Mouse (Mus musculus) liver, embryonic 13.5 days (tissue): ENCODE results near the gene Lrrc8c. TPM values are rescaled to one million over a fixed set of nuclear protein-coding genes. Genes with fewer than 3 reads are reported as not detected.
"Not testable (repeated sequence)": the region's sequence is repeated elsewhere in the genome, so short reads cannot be mapped to it uniquely, and the experiment has no call there.

Source experiments
- ATAC-seq: fragments of 200-750 bp; cut with Nextera tagmentation; 2 replicates; pipeline ENCODE4 v1.8.0; 2017; ENCODE audit warnings: low read depth, mild to moderate bottlenecking, moderate number of reproducible peaks, moderate library complexity
- DNase-seq: peaks from one replicate; pipeline ENCODE4 v3.0.0; 2022
- H3K27ac ChIP-seq: fragments of 300-500 bp; sonication (generic); 2 replicates; pipeline ENCODE4 v1.5.1; 2015; ENCODE audit warnings: moderate library complexity, mild to moderate bottlenecking, inconsistent platforms
- H3K27me3 ChIP-seq: fragments of 300-500 bp; sonication (generic); 2 replicates; pipeline ENCODE4 v1.6.1; 2015; ENCODE audit warnings: mild to moderate bottlenecking, inconsistent platforms
- H3K36me3 ChIP-seq: fragments of 300-500 bp; sonication (generic); 2 replicates; pipeline ENCODE4 v1.6.1; 2015; ENCODE audit warnings: mild to moderate bottlenecking, inconsistent platforms
- H3K4me1 ChIP-seq: fragments of 300-500 bp; sonication (generic); replicated peaks from 2 replicates; pipeline ENCODE4 v1.6.1; 2015; ENCODE audit warnings: inconsistent platforms
- H3K4me2 ChIP-seq: fragments of 300-500 bp; sonication (generic); 2 replicates; pipeline ENCODE4 v1.6.1; 2015; ENCODE audit warnings: inconsistent platforms, mild to moderate bottlenecking, moderate library complexity
- H3K4me3 ChIP-seq: fragments of 300-500 bp; sonication (generic); replicated peaks from 2 replicates; pipeline ENCODE4 v1.5.1; 2015; ENCODE audit warnings: mild to moderate bottlenecking, inconsistent platforms
- H3K9ac ChIP-seq: fragments of 300-500 bp; sonication (generic); 2 replicates; pipeline ENCODE4 v1.6.1; 2015; ENCODE audit warnings: mild to moderate bottlenecking, inconsistent platforms
- H3K9me3 ChIP-seq: fragments of 300-500 bp; sonication (generic); replicated peaks from 2 replicates; pipeline ENCODE4 v1.6.1; 2016; ENCODE audit warnings: inconsistent platforms
- WGBS: fragments of 180-500 bp; shearing (Covaris S2); methylation state at CpG from one replicate; pipeline ENCODE4 v1.1.7; 2015; ENCODE audit not compliant: insufficient replicate concordance; 5-methylcytosine and 5-hydroxymethylcytosine counted together
- polyA plus RNA-seq: library from polyadenylated mRNA; unstranded; fragments of >200 nt; fragmentation: Nextera tagmentation; extraction: Ambion mirVana; gene quantifications from 2 replicates; pipeline ENCODE4 v1.2.1, GENCODE M21; 2015

The Lrrc8c gene
- polyA plus RNA-seq, 1 experiment from 2014 or later: 17.5 TPM

- WGBS: 45% methylated on average over 4 of the region's 4 CpGs
- Histone ChIP-seq H3K9ac (no peak overlapping the region), H3K36me3 (no peaks in the 10 kb centered on the region), H3K4me2 (no peak overlapping the region), H3K27me3 (no peaks in the 10 kb centered on the region; the same call in 1 of the 2 replicates), H3K9me3 (no peaks in the 10 kb centered on the region), H3K27ac (no peak overlapping the region), H3K4me1 (peaks cover 7% of the 10 kb centered on the region; the same call in 1 of the 2 replicates), H3K4me3 (no peak overlapping the region)
- ATAC-seq (no peak), DNase-seq (no peak)
These were observed 104.0 kb downstream of the Lrrc8c start for GRCm38 (mm10) chr5:105623074-105623713.

- H3K9ac ChIP-seq: no peak overlapping the region
- H3K27me3 ChIP-seq: no peaks in the 10 kb centered on the region; the same call in 1 of the 2 replicates
- peaks cover 7% of the 10 kb centered on the region; the same call in 1 of the 2 replicates for H3K4me1 ChIP-seq
- DNase-seq: no peak
- no peaks in the 10 kb centered on the region for H3K36me3 ChIP-seq
- no peak overlapping the region for H3K4me2 ChIP-seq
- WGBS: 77% methylated on average over 3 of the region's 3 CpGs
- no peak overlapping the region for H3K4me3 ChIP-seq
- no peak overlapping the region for H3K27ac ChIP-seq
- no peak for ATAC-seq
- H3K9me3 ChIP-seq: no peaks in the 10 kb centered on the region
These were observed 105.1 kb downstream of the Lrrc8c start for GRCm38 (mm10) chr5:105624257-105624656.

- ATAC-seq: no peak
- H3K4me1 ChIP-seq: peaks cover 7% of the 10 kb centered on the region; the same call in 1 of the 2 replicates
- no peak overlapping the region for H3K4me3 ChIP-seq
- no peak overlapping the region for H3K4me2 ChIP-seq
- no peak overlapping the region for H3K9ac ChIP-seq
- H3K27ac ChIP-seq: peak overlapping the region; percentile 47; the same call in 1 of the 2 replicates
- H3K9me3 ChIP-seq: no peaks in the 10 kb centered on the region
- H3K27me3 ChIP-seq: no peaks in the 10 kb centered on the region; the same call in 1 of the 2 replicates
- no peak for DNase-seq
- 44% methylated on average over 8 of the region's 8 CpGs for WGBS
- no peaks in the 10 kb centered on the region for H3K36me3 ChIP-seq
These were observed 106.4 kb downstream of the Lrrc8c start for GRCm38 (mm10) chr5:105625504-105626150.

- H3K36me3 ChIP-seq: no peaks in the 10 kb centered on the region
- no peak overlapping the region for H3K4me3 ChIP-seq
- H3K4me2 ChIP-seq: no peak overlapping the region
- no peaks in the 10 kb centered on the region for H3K9me3 ChIP-seq
- DNase-seq: no peak
- H3K4me1 ChIP-seq: peaks cover 7% of the 10 kb centered on the region; the same call in 1 of the 2 replicates
- ATAC-seq: no peak
- 34% methylated on average over 3 of the region's 3 CpGs for WGBS
- H3K9ac ChIP-seq: no peak overlapping the region
- peak overlapping the region; percentile 47; the same call in 1 of the 2 replicates for H3K27ac ChIP-seq
- no peaks in the 10 kb centered on the region for H3K27me3 ChIP-seq
These were observed 107.2 kb downstream of the Lrrc8c start for GRCm38 (mm10) chr5:105626355-105626754.

- Histone ChIP-seq H3K9me3 (no peaks in the 10 kb centered on the region), H3K4me2 (no peak overlapping the region), H3K9ac (no peak overlapping the region), H3K4me1 (peaks cover 7% of the 10 kb centered on the region; the same call in 1 of the 2 replicates), H3K27ac (no peak overlapping the region), H3K27me3 (no peaks in the 10 kb centered on the region), H3K4me3 (no peak overlapping the region), H3K36me3 (no peaks in the 10 kb centered on the region)
- no peak for DNase-seq
- 50% methylated on average over 5 of the region's 5 CpGs for WGBS
- ATAC-seq: no peak
These were observed 107.9 kb downstream of the Lrrc8c start for GRCm38 (mm10) chr5:105627093-105627492.

- H3K4me1 ChIP-seq: no peaks in the 10 kb centered on the region
- DNase-seq: no peak
- no peak for ATAC-seq
These were observed 110.8 kb downstream of the Lrrc8c start for GRCm38 (mm10) chr5:105629955-105630354.

GRCm38 (mm10) chr5:105632066-105632465 lies 112.9 kb downstream of the Lrrc8c start:
- Histone ChIP-seq H3K9me3 (no peaks in the 10 kb centered on the region), H3K9ac (no peak overlapping the region), H3K4me2 (no peak overlapping the region), H3K4me3 (no peak overlapping the region), H3K4me1 (no peaks in the 10 kb centered on the region; the same call in 1 of the 2 replicates), H3K36me3 (no peaks in the 10 kb centered on the region), H3K27me3 (no peaks in the 10 kb centered on the region), H3K27ac (no peak overlapping the region)
- ATAC-seq (no peak), DNase-seq (no peak)
- WGBS: 41% methylated on average over 10 of the region's 10 CpGs

More at GRCm38 (mm10) chr5:105629955-105630354, 110.8 kb downstream of the Lrrc8c start:
- Histone ChIP-seq H3K4me2 (no peak overlapping the region), H3K9ac (no peak overlapping the region), H3K4me3 (no peak overlapping the region), H3K36me3 (no peaks in the 10 kb centered on the region), H3K9me3 (no peaks in the 10 kb centered on the region), H3K27ac (no peak overlapping the region), H3K27me3 (no peaks in the 10 kb centered on the region)
- 62% methylated on average over 1 of the region's 1 CpGs for WGBS

- Histone ChIP-seq H3K4me2 (no peak overlapping the region), H3K4me1 (no peaks in the 10 kb centered on the region; the same call in 1 of the 2 replicates), H3K27ac (no peak overlapping the region), H3K36me3 (no peaks in the 10 kb centered on the region), H3K9ac (no peak overlapping the region), H3K4me3 (no peak overlapping the region), H3K9me3 (no peaks in the 10 kb centered on the region), H3K27me3 (no peaks in the 10 kb centered on the region)
- no peak for ATAC-seq
- no peak for DNase-seq
- 69% methylated on average over 6 of the region's 6 CpGs for WGBS
These were observed 116.4 kb downstream of the Lrrc8c start for GRCm38 (mm10) chr5:105635576-105635975.

- H3K4me2 ChIP-seq: no peak overlapping the region
- ATAC-seq: no peak
- no peak overlapping the region for H3K27ac ChIP-seq
- 57% methylated on average over 11 of the region's 11 CpGs for WGBS
- no peak for DNase-seq
- no peaks in the 10 kb centered on the region for H3K27me3 ChIP-seq
- no peak overlapping the region for H3K9ac ChIP-seq
- H3K36me3 ChIP-seq: no peaks in the 10 kb centered on the region
- H3K4me3 ChIP-seq: no peak overlapping the region
- H3K4me1 ChIP-seq: no peaks in the 10 kb centered on the region; the same call in 1 of the 2 replicates
- no peaks in the 10 kb centered on the region for H3K9me3 ChIP-seq
These were observed 117.5 kb downstream of the Lrrc8c start for GRCm38 (mm10) chr5:105636484-105637191.

- not testable (repeated sequence) for H3K4me1 ChIP-seq, H3K4me3 ChIP-seq, DNase-seq, H3K9me3 ChIP-seq, H3K36me3 ChIP-seq, H3K4me2 ChIP-seq, H3K27me3 ChIP-seq, H3K9ac ChIP-seq, H3K27ac ChIP-seq, ATAC-seq
- WGBS: 77% methylated on average over 2 of the region's 2 CpGs
These were observed 119.1 kb downstream of the Lrrc8c start for GRCm38 (mm10) chr5:105638266-105638665.

GRCm38 (mm10) chr5:105638916-105639315 lies 119.7 kb downstream of the Lrrc8c start:
- Histone ChIP-seq H3K36me3 (no peaks in the 10 kb centered on the region), H3K4me1 (peaks cover 4% of the 10 kb centered on the region), H3K4me3 (no peak overlapping the region), H3K4me2 (no peak overlapping the region), H3K27ac (no peak overlapping the region), H3K9ac (no peak overlapping the region), H3K27me3 (no peaks in the 10 kb centered on the region), H3K9me3 (no peaks in the 10 kb centered on the region)
- DNase-seq (no peak), ATAC-seq (no peak)
- WGBS: 71% methylated on average over 6 of the region's 6 CpGs
